Mouse (Mus musculus) brain, embryonic 14.5 days (tissue): ENCODE results near the gene Il1rapl1. TPM values are rescaled to one million over a fixed set of nuclear protein-coding genes. Genes with fewer than 3 reads are reported as not detected.

Experiments used
- DNase-seq: peaks from one replicate; pipeline ENCODE4 v3.0.0-alpha.2; 2011; ENCODE audit warnings: low read depth
- CTCF ChIP-seq: fragments of 200-500 bp; IDR thresholded peaks from 2 replicates; pipeline ENCODE4 v1.5.1; 2012; ENCODE audit warnings: inconsistent platforms, mild to moderate bottlenecking, moderate library complexity, borderline replicate concordance; ENCODE audit not compliant: insufficient read depth, insufficient read length; ENCODE audit errors: extremely low read depth
- POLR2A ChIP-seq: fragments of 200-500 bp; IDR thresholded peaks from 2 replicates; pipeline ENCODE4 v1.6.1; 2012; ENCODE audit warnings: mild to moderate bottlenecking, inconsistent platforms, borderline replicate concordance; ENCODE audit not compliant: poor library complexity, insufficient read depth, insufficient read length, severe bottlenecking; ENCODE audit errors: extremely low read depth
- polyA plus RNA-seq: library from polyadenylated mRNA; depleted of rRNA; stranded (reverse); fragments of >200 nt; gene quantifications from 2 replicates; pipeline ENCODE4 v1.2.3, GENCODE M21; 2012; rRNA removed

Gene Il1rapl1
- polyA plus RNA-seq: 0.71 and 1.4 TPM in 2 replicates

- DNase-seq: peak; percentile 86
- TF ChIP-seq CTCF: no peak
- TF ChIP-seq POLR2A: no peak
These were observed at the start of gene Il1rapl1 for GRCm38 (mm10) chrX:88115609-88116073. Gene Il1rapl1 (minus strand): TSS chrX:88115645.

GRCm38 (mm10) chrX:88158037-88158436 is 42.6 kb upstream of the Il1rapl1 start:
- peak; percentile 64 for DNase-seq
- TF ChIP-seq POLR2A (no peak), CTCF (no peak)

- no peak for TF ChIP-seq CTCF
- no peak for DNase-seq
These were observed 10.2 kb upstream of the Il1rapl1 start for GRCm38 (mm10) chrX:88125612-88126011.

- TF ChIP-seq POLR2A (no peak), CTCF (no peak)
- no peak for DNase-seq
These were observed 4.6 kb upstream of the Il1rapl1 start for GRCm38 (mm10) chrX:88120070-88120469.

- no peak for DNase-seq
- TF ChIP-seq CTCF: no peak
- no peak for TF ChIP-seq POLR2A
These were observed 2.4 kb upstream of the Il1rapl1 start for GRCm38 (mm10) chrX:88117858-88118257.

- no peak for DNase-seq
These were observed 881 bp upstream of the Il1rapl1 start for GRCm38 (mm10) chrX:88116326-88116725.

GRCm38 (mm10) chrX:88113561-88113960 is 1.9 kb downstream of the Il1rapl1 start:
- no peak for DNase-seq
- TF ChIP-seq CTCF (no peak), POLR2A (no peak)

More at GRCm38 (mm10) chrX:88116326-88116725, 881 bp upstream of the Il1rapl1 start:
- TF ChIP-seq POLR2A: no peak
- no peak for TF ChIP-seq CTCF

- TF ChIP-seq POLR2A (no peak), CTCF (no peak; the same call in 1 of the 2 replicates)
- peak; percentile 42 for DNase-seq
These were observed 3.2 kb downstream of the Il1rapl1 start for GRCm38 (mm10) chrX:88112254-88112653.

- TF ChIP-seq CTCF (no peak), POLR2A (no peak)
- no peak for DNase-seq
These were observed 5.7 kb downstream of the Il1rapl1 start for GRCm38 (mm10) chrX:88109733-88110132.

- TF ChIP-seq CTCF (no peak), POLR2A (no peak)
- DNase-seq: peak; percentile 41
These were observed 21.4 kb downstream of the Il1rapl1 start for GRCm38 (mm10) chrX:88093936-88094569.

GRCm38 (mm10) chrX:88089873-88090272 is 25.6 kb downstream of the Il1rapl1 start:
- DNase-seq: no peak
- TF ChIP-seq CTCF (no peak), POLR2A (no peak)

GRCm38 (mm10) chrX:88072741-88073419 is 42.6 kb downstream of the Il1rapl1 start:
- TF ChIP-seq CTCF (no peak), POLR2A (no peak)
- DNase-seq: peak; percentile 49
